Mouse (Mus musculus): ENCODE data around the gene Esr2.

DNA sequence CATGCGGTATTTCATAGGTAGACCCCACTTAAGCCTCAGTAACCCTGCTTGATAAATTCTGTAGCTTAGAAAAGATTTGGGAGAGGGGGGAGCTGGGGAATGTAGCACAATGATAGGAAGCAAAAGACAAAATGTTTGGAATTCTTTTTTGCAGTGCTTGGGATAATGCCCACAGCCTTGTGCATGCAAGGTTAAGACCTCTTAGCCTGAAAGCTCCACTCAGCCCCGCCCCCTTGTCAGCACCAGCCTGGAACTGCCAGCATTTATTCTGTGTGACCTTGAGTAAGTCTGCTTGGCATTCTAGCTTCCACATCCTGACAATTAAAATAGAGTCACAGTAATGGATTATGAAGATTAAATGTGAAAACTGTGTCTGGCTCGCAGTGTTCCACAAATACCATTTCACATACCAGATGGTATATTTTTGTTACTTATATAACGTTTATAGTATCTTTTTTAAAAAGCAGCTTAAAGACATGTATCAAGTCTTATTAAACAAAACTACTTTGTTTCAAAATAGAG, 59.4 kb downstream of the Esr2 start:
- TF ChIP-seq POLR2A (IDR thresholded peaks at IDR 0.05; ENCODE audit: extremely low read depth, insufficient read depth, low read length) (no peak), CTCF (IDR thresholded peaks at IDR 0.05; ENCODE audit: low read depth, low read length) (no peak)
